Mouse (Mus musculus) thymus, adult 2 months (tissue): ENCODE measurements around the gene Ran. TPM values are rescaled to one million over a fixed set of nuclear protein-coding genes. Genes with fewer than 3 reads are reported as not detected.

ENCODE experiments used
- DNase-seq: peaks from one replicate; pipeline ENCODE4 v3.0.0; 2021
- H3K27ac ChIP-seq: fragments of 200-500 bp; 2 replicates; pipeline ENCODE4 v1.5.1; 2012; ENCODE audit warnings: low read length, control low read depth; ENCODE audit not compliant: control insufficient read depth, insufficient read depth
- H3K27me3 ChIP-seq: fragments of 200-500 bp; 2 replicates; pipeline ENCODE4 v1.6.1; 2012; ENCODE audit warnings: mild to moderate bottlenecking, low read length, moderate library complexity, mixed read lengths; ENCODE audit not compliant: control insufficient read depth, insufficient read depth
- H3K36me3 ChIP-seq: fragments of 200-500 bp; 2 replicates; pipeline ENCODE4 v1.6.1; 2012; ENCODE audit warnings: mild to moderate bottlenecking, low read length, moderate library complexity; ENCODE audit not compliant: control insufficient read depth, insufficient read depth
- H3K4me1 ChIP-seq: fragments of 200-500 bp; replicated peaks from 2 replicates; pipeline ENCODE4 v1.6.1; 2012; ENCODE audit warnings: low read length; ENCODE audit not compliant: control insufficient read depth, insufficient read depth
- H3K4me3 ChIP-seq: fragments of 200-500 bp; 2 replicates; pipeline ENCODE4 v1.5.1; 2012; ENCODE audit warnings: mild to moderate bottlenecking, low read length, control low read depth, moderate library complexity; ENCODE audit not compliant: control insufficient read depth, insufficient read depth
- CTCF ChIP-seq: fragments of 200-500 bp; IDR thresholded peaks from 2 replicates; pipeline ENCODE4 v1.5.1; 2012; ENCODE audit warnings: mild to moderate bottlenecking, control low read depth, low read length, moderate library complexity, borderline replicate concordance; ENCODE audit not compliant: control insufficient read depth, poor library complexity, insufficient read depth; ENCODE audit errors: extremely low read depth
- POLR2A ChIP-seq: fragments of 200-500 bp; IDR thresholded peaks from 2 replicates; pipeline ENCODE4 v1.6.1; 2012; ENCODE audit warnings: mild to moderate bottlenecking, low read length, control low read depth, moderate library complexity; ENCODE audit not compliant: control insufficient read depth, poor library complexity, insufficient read depth; ENCODE audit errors: extremely low read depth
- WGBS: fragments of 180-500 bp; shearing (Covaris S2); methylation state at CpG from one replicate; pipeline ENCODE4 v1.1.7; 2018; 5-methylcytosine and 5-hydroxymethylcytosine counted together
- polyA plus RNA-seq: library from polyadenylated mRNA; depleted of rRNA; stranded (reverse); fragments of >200 nt; gene quantifications from 2 replicates; pipeline ENCODE4 v1.2.3, GENCODE M21; 2012

Gene Ran
- polyA plus RNA-seq, 1 experiment = 145 TPM

DNA sequence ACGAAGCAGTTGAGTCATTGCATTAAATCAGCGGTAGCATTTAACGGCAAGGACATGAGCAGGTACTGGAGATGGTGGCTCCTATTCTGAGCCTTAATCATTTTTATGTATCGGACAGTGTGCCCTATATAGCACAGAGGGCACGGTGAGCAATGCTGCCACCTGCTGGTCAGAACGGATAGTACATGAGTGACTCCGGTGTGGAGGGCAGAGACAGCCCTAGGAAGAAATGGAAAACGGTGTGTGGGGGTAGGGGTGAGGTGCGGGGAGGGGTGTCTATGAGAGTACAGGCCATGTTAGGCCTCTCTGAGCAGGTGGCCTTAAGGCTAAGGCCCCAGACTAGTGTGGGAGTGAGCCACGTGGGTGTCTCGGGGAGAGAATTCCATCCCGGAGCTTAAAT lies 38.3 kb upstream of the Ran start:
- DNase-seq = peak; percentile 67
- TF ChIP-seq CTCF (peak; percentile 63; the same call in 1 of the 2 replicates), POLR2A (no peak)

DNA sequence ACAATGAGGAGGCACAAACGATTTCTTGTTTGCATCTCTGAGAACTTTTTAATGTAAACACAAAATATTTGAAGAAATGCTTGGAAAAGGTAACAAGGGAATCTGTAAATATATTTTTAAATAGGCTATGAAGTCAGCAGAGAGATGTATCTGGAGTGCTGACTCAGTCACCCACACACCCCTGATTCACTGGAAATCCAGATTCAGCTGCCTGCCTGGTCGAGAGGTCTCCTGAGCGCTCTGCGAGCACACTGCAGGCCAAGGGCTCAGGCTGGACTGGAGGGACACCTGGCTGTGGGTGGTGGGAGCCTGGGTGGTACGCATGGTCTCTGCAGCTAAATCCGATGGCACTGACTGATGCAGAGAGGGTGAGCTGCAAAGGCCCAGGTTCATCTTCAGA lies 35.3 kb upstream of the Ran start:
- no peaks in the 10 kb centered on the region for H3K36me3 ChIP-seq
- TF ChIP-seq CTCF (no peak), POLR2A (no peak)
- 97% methylated on average over 6 of the region's 6 CpGs for WGBS
- H3K27me3 ChIP-seq = no peaks in the 10 kb centered on the region
- no peak overlapping the region for H3K4me3 ChIP-seq
- no peaks in the 10 kb centered on the region for H3K4me1 ChIP-seq
- no peak for DNase-seq
- no peak overlapping the region for H3K27ac ChIP-seq

More for the DNA sequence above, 38.3 kb upstream of the Ran start:
- Histone ChIP-seq H3K27me3 (no peaks in the 10 kb centered on the region), H3K4me1 (no peaks in the 10 kb centered on the region), H3K27ac (no peak overlapping the region), H3K4me3 (no peak overlapping the region), H3K36me3 (no peaks in the 10 kb centered on the region)
- WGBS = 40% methylated on average over 12 of the region's 12 CpGs

DNA sequence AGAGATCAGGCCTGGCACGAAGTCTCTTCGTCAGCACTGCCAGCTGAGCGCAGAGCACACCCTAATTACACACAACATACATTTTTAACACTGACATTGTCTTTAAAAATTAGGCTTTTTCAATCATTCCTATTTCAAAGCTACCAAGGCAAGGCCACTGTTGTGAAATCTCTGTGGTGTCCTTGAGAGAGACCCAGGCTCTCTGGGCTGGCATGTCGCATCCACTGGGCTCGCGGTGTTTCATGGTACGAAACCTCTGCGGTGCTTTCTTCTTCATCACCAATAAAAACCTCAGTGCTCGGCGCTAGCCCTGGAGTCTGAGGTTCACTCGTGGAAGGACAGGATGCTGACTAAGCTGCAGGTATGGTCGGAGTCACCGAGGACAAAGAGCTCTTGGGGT lies 33.9 kb upstream of the Ran start:
- over 99% methylated on average over 13 of the region's 13 CpGs for WGBS
- H3K27me3 ChIP-seq = no peaks in the 10 kb centered on the region
- TF ChIP-seq CTCF (no peak), POLR2A (no peak)
- no peaks in the 10 kb centered on the region for H3K4me1 ChIP-seq
- H3K27ac ChIP-seq = no peak overlapping the region
- DNase-seq = no peak
- peaks cover 4% of the 10 kb centered on the region; the same call in 1 of the 2 replicates for H3K36me3 ChIP-seq
- no peak overlapping the region for H3K4me3 ChIP-seq

DNA sequence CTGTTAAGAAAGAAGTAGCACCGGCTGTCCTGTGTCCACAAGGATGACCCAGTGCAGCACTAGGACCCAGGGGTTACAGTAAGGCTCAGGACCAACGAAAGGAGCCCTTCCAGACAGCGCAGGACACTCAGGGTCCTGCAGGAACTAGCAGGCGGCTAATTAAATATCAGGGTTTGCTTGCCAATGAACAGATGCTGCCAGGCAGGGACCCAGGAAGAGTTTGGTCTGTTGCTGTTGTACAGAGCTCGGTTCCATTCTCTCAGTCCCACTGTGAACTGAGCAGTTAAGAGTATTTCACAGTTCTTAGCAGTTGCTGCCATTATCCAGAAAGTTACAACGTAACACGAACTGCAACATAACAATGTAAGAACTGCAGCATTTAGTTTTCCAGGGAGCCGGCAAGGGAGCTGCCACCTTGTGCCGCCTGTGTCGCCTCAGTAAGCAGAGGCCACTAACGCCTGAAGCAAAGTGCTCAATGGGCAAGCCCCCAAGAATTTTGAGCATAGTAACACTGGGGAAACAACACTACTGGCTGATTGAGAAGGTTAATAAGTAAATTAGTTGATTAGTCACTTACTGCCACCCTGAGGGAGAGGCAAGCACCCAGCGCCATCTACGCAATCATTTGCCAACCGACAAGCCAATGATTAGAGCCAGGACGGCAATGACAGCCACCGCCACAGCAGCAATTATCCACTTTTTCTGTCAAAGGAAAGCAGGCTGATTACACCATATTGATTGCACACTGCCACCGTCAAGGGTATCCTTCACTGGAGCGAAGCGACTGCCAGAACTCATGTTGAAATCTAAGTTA lies 32.5 kb upstream of the Ran start:
- TF ChIP-seq CTCF (no peak), POLR2A (no peak)
- no peak for DNase-seq
- Histone ChIP-seq H3K27ac (no peak overlapping the region), H3K36me3 (peaks cover 4% of the 10 kb centered on the region; the same call in 1 of the 2 replicates), H3K4me3 (no peak overlapping the region), H3K4me1 (no peaks in the 10 kb centered on the region), H3K27me3 (no peaks in the 10 kb centered on the region)
- WGBS = 96% methylated on average over 19 of the region's 19 CpGs

DNA sequence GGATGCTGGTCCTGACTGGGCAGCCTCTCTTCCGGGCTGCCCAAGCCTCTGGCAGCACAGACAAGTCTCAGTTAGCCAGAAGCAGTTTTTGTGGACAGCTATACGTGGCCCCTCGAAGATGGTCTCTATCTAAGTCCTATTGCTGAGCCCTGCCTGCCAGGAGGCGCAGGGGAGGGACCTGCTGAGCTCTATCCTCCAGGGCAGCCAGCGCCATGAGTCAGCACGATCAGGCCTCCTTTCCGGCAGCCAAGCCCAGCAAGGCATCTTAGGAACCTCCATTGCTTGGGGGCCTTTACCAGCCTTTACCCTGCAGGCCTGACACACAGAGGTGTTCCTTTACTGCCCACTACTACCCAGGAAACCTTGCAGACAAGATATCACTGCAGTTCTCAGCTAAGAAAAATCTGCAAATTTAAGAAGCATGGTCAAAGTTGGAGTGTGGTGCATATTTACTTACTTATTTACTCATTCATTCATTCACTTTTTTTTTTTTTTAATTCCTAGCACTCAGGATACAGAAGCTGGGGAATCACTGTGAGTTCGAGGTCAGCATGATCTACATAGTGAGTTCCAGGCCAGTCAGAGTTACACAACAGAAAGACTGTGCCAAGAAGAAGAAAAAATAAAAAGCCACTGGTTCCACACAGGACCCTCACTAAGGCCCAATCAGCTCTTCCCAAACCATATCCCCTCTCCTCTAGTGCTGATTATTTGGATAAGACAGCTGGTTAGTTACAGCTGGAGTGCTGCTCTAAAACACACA lies 19.0 kb upstream of the Ran start:
- Histone ChIP-seq H3K4me1 (peaks cover 6% of the 10 kb centered on the region), H3K4me3 (no peak overlapping the region), H3K27ac (no peak overlapping the region), H3K36me3 (no peaks in the 10 kb centered on the region), H3K27me3 (no peaks in the 10 kb centered on the region)
- no peak for DNase-seq
- TF ChIP-seq POLR2A (no peak), CTCF (no peak)
- whole genome bisulfite sequencing = 52% methylated on average over 8 of the region's 8 CpGs

DNA sequence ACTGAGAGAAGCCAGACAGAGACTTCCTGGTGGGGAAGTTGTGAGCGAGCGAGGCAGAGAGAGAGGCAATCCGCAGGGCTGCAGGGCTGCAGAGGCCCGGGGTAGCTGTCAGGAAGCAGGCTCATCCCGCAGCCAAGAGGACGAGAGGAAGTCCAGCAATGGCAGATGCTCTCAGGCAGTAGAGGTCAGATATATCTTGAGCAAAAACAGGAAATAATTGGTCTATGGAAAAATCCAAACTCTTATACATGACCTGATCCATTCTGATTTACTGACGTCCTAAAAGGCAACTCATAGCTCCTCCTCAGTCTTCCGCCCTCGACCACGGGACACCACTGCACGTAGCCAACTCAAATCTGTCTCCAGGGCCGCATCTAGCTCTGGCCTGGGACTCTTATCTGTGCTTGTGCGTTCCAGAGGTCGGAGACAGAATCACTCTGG lies 17.3 kb upstream of the Ran start:
- H3K4me3 ChIP-seq = no peak overlapping the region
- 26% methylated on average over 14 of the region's 14 CpGs for WGBS
- DNase-seq = no peak
- H3K27ac ChIP-seq = no peak overlapping the region
- no peaks in the 10 kb centered on the region for H3K27me3 ChIP-seq
- TF ChIP-seq CTCF = no peak
- no peak for TF ChIP-seq POLR2A
- no peaks in the 10 kb centered on the region for H3K36me3 ChIP-seq
- peaks cover 13% of the 10 kb centered on the region for H3K4me1 ChIP-seq
